Mouse (Mus musculus): ENCODE measurements at regions not wholly inside any gene's neighbourhood (a gene's known extent, or its start where the extent isn't known, plus 50 kb on each side); places are given as distances from the start of the nearest gene placed in this dataset.

GRCm38 (mm10) chr12:11717633-11718032 is 261.8 kb downstream of the Rad51ap2 start:
- TF ChIP-seq CTCF (IDR thresholded peaks at IDR 0.05; ENCODE audit: low read depth, low read length): no peak
- TF ChIP-seq POLR2A (IDR thresholded peaks at IDR 0.05; ENCODE audit: borderline replicate concordance, low read depth, low read length): no peak

All from bone marrow macrophage, adult 2 months (primary cell).